Mouse (Mus musculus) bone marrow, adult 2 months (tissue): ENCODE measurements around the gene Wwp2.

Experiments used
- CTCF ChIP-seq: fragments of 200-500 bp; IDR thresholded peaks from 2 replicates; pipeline ENCODE4 v1.5.1; 2011; ENCODE audit warnings: low read length, control low read depth; ENCODE audit not compliant: control insufficient read depth, insufficient read depth
- POLR2A ChIP-seq: fragments of 200-500 bp; IDR thresholded peaks from 2 replicates; pipeline ENCODE4 v1.6.1; 2011; ENCODE audit warnings: low read depth, mild to moderate bottlenecking, control low read depth, low read length, borderline replicate concordance; ENCODE audit not compliant: control insufficient read depth

GRCm38 (mm10) chr8:107470302-107470701 is 34.1 kb downstream of the Wwp2 start:
- no peak for TF ChIP-seq CTCF
- TF ChIP-seq POLR2A = no peak
